Mouse (Mus musculus) right cerebral cortex, postnatal 25 days (tissue): ENCODE data around the gene Fzr1.

Experiments
- DNase-seq: peaks from one replicate; pipeline ENCODE4 v3.0.0; 2022

The Fzr1 gene

GRCm38 (mm10) chr10:81377793-81378552, at the start of gene Fzr1:
Gene Fzr1 (minus strand): TSS chr10:81378516.
- no peak for DNase-seq

GRCm38 (mm10) chr10:81427804-81428506, 49.6 kb upstream of the Fzr1 start:
- no peak for DNase-seq

GRCm38 (mm10) chr10:81427327-81427726, 49.0 kb upstream of the Fzr1 start:
- DNase-seq: no peak

- peak; percentile 65 for DNase-seq
Observed at GRCm38 (mm10) chr10:81426897-81427296, 48.6 kb upstream of the Fzr1 start.

- DNase-seq: peak; percentile 6
Observed at GRCm38 (mm10) chr10:81426081-81426671, 47.9 kb upstream of the Fzr1 start.

GRCm38 (mm10) chr10:81425236-81425850, 47.0 kb upstream of the Fzr1 start:
- peak; percentile 29 for DNase-seq

- DNase-seq: peak; percentile 13
Observed at GRCm38 (mm10) chr10:81424246-81425051, 46.1 kb upstream of the Fzr1 start.

GRCm38 (mm10) chr10:81423476-81424245, 45.3 kb upstream of the Fzr1 start:
- DNase-seq: peak; percentile 3

- DNase-seq: peak; percentile 3
Observed at GRCm38 (mm10) chr10:81422661-81423217, 44.4 kb upstream of the Fzr1 start.

- DNase-seq: peak; percentile 2
Observed at GRCm38 (mm10) chr10:81422191-81422590, 43.9 kb upstream of the Fzr1 start.

GRCm38 (mm10) chr10:81421797-81422100, 43.4 kb upstream of the Fzr1 start:
- peak; percentile 2 for DNase-seq

- DNase-seq: peak; percentile 3
Observed at GRCm38 (mm10) chr10:81421041-81421796, 42.9 kb upstream of the Fzr1 start.

- peak; percentile 6 for DNase-seq
Observed at GRCm38 (mm10) chr10:81420191-81420767, 42.0 kb upstream of the Fzr1 start.

- DNase-seq: no peak
Observed at GRCm38 (mm10) chr10:81419111-81419928, 41.0 kb upstream of the Fzr1 start.

GRCm38 (mm10) chr10:81418216-81419070, 40.1 kb upstream of the Fzr1 start:
- DNase-seq: no peak

GRCm38 (mm10) chr10:81417227-81418215, 39.2 kb upstream of the Fzr1 start:
- no peak for DNase-seq

- peak; percentile 85 for DNase-seq
Observed at GRCm38 (mm10) chr10:81416581-81417226, 38.4 kb upstream of the Fzr1 start.
